Mouse (Mus musculus) MEL (cell line): ENCODE results near the gene Prelid3b. TPM values are rescaled to one million over a fixed set of nuclear protein-coding genes. Genes with fewer than 3 reads are reported as not detected.

Experiments used
- DNase-seq: peaks from one replicate; pipeline ENCODE4 v3.0.0; 2011; ENCODE audit warnings: low read depth, low spot score
- H3K27ac ChIP-seq: 2 replicates; pipeline ENCODE4 v1.5.1; 2012; ENCODE audit warnings: low read depth, mild to moderate bottlenecking, control low read depth, low read length, moderate library complexity; ENCODE audit not compliant: control insufficient read depth
- H3K27me3 ChIP-seq, 2 experiments: fragments of 150-350 bp in 1 of 2; sonication (generic) in 1 of 2; 2 replicates each; pipeline ENCODE4 v1.6.1; 2012; ENCODE audit warnings: low read length in 2 of 2, mild to moderate bottlenecking in 2 of 2, improper control_type of control experiment in 1 of 2, moderate library complexity in 1 of 2; ENCODE audit not compliant: insufficient read depth in 2 of 2, control insufficient read depth in 1 of 2
- H3K36me3 ChIP-seq, 2 experiments: 2 replicates each; pipeline ENCODE4 v1.6.1; 2012 to 2014; ENCODE audit warnings: low read length in 2 of 2, improper control_type of control experiment in 1 of 2, inconsistent platforms in 1 of 2, mild to moderate bottlenecking in 1 of 2; ENCODE audit not compliant: insufficient read depth in 2 of 2, control insufficient read depth in 1 of 2
- H3K4me1 ChIP-seq, 2 experiments: fragments of 150-350 bp in 1 of 2; sonication (generic) in 1 of 2; 2 replicates each; pipeline ENCODE4 v1.6.1; 2012; ENCODE audit warnings: low read length in 2 of 2, improper control_type of control experiment in 1 of 2, mild to moderate bottlenecking in 1 of 2; ENCODE audit not compliant: insufficient read depth in 2 of 2, control insufficient read depth in 1 of 2
- H3K4me3 ChIP-seq, 2 experiments: fragments of 150-350 bp in 1 of 2; sonication (generic) in 1 of 2; 2 replicates each; pipeline ENCODE4 v1.5.1; 2012; ENCODE audit warnings: low read depth in 2 of 2, low read length in 2 of 2, mild to moderate bottlenecking in 2 of 2, moderate library complexity in 2 of 2, control low read depth in 1 of 2, improper control_type of control experiment in 1 of 2; ENCODE audit not compliant: control insufficient read depth in 1 of 2, insufficient read depth in 1 of 2
- H3K79me2 ChIP-seq: 2 replicates; pipeline ENCODE4 v1.6.1; 2012; ENCODE audit warnings: mild to moderate bottlenecking, low read length, moderate library complexity; ENCODE audit not compliant: control insufficient read depth, poor library complexity, insufficient read depth
- H3K9ac ChIP-seq: 2 replicates; pipeline ENCODE4 v1.6.1; 2012; ENCODE audit warnings: low read depth, mild to moderate bottlenecking, control low read depth, low read length, moderate library complexity; ENCODE audit not compliant: control insufficient read depth, poor library complexity, severe bottlenecking
- H3K9me3 ChIP-seq: fragments of 150-350 bp; sonication (generic); replicated peaks from 2 replicates; pipeline ENCODE4 v1.6.1; 2012; ENCODE audit warnings: mild to moderate bottlenecking, low read length, improper control_type of control experiment, moderate library complexity; ENCODE audit not compliant: insufficient read depth
- BHLHE40 ChIP-seq: IDR thresholded peaks from 2 replicates; pipeline ENCODE4 v1.6.1; 2012; ENCODE audit warnings: low read depth, mild to moderate bottlenecking, inconsistent platforms, low read length, improper control_type of control experiment, borderline replicate concordance
- CHD2 ChIP-seq: IDR thresholded peaks from 2 replicates; pipeline ENCODE4 v1.6.1; 2011; ENCODE audit warnings: low read length, improper control_type of control experiment
- CTCF ChIP-seq, 3 experiments: IDR thresholded peaks in 2 of 3; conservative IDR thresholded peaks in 1 of 3; 2 replicates each; pipeline ENCODE4 v1.5.1; 2011 to 2012; ENCODE audit warnings: low read length in 3 of 3, low read depth in 2 of 3, mild to moderate bottlenecking in 2 of 3, improper control_type of control experiment in 1 of 3, inconsistent platforms in 1 of 3, mixed read lengths in 1 of 3, moderate library complexity in 1 of 3; ENCODE audit not compliant: control insufficient read depth in 1 of 3, insufficient read depth in 1 of 3, poor library complexity in 1 of 3, severe bottlenecking in 1 of 3
- E2F4 ChIP-seq: IDR thresholded peaks from 2 replicates; pipeline ENCODE4 v1.6.1; 2011; ENCODE audit warnings: low read depth, low read length, improper control_type of control experiment, borderline replicate concordance
- EP300 ChIP-seq, 2 experiments: IDR thresholded peaks; 2 replicates each; pipeline ENCODE4 v1.6.1; 2011; ENCODE audit warnings: improper control_type of control experiment in 2 of 2, low read length in 2 of 2, low read depth in 1 of 2, mild to moderate bottlenecking in 1 of 2
- ETS1 ChIP-seq: IDR thresholded peaks from 2 replicates; pipeline ENCODE4 v1.6.1; 2012; ENCODE audit warnings: low read depth, mild to moderate bottlenecking, inconsistent platforms, low read length, improper control_type of control experiment, moderate library complexity
- GATA1 ChIP-seq: IDR thresholded peaks from 2 replicates; pipeline ENCODE4 v1.6.1; 2011; ENCODE audit warnings: low read depth, low read length, improper control_type of control experiment
- HCFC1 ChIP-seq: IDR thresholded peaks from 2 replicates; pipeline ENCODE4 v1.6.1; 2012; ENCODE audit warnings: low read depth, mild to moderate bottlenecking, inconsistent platforms, low read length, improper control_type of control experiment, moderate library complexity
- JUND ChIP-seq: IDR thresholded peaks from 2 replicates; pipeline ENCODE4 v1.6.1; 2011; ENCODE audit warnings: low read depth, mild to moderate bottlenecking, improper control_type of control experiment, low read length
- MAFK ChIP-seq: IDR thresholded peaks from 2 replicates; pipeline ENCODE4 v1.6.1; 2011; ENCODE audit warnings: low read depth, mild to moderate bottlenecking, low read length, improper control_type of control experiment, borderline replicate concordance
- MAZ ChIP-seq: IDR thresholded peaks from 2 replicates; pipeline ENCODE4 v1.6.1; 2012; ENCODE audit warnings: low read depth, mild to moderate bottlenecking, inconsistent platforms, low read length, improper control_type of control experiment
- MEF2A ChIP-seq: IDR thresholded peaks from 2 replicates; pipeline ENCODE4 v1.6.1; 2014; ENCODE audit warnings: low read depth, mild to moderate bottlenecking, inconsistent platforms, low read length, improper control_type of control experiment; ENCODE audit not compliant: poor library complexity, insufficient replicate concordance, severe bottlenecking; ENCODE audit errors: extremely low read depth
- MYB ChIP-seq: IDR thresholded peaks from 2 replicates; pipeline ENCODE4 v1.6.1; 2011; ENCODE audit warnings: mild to moderate bottlenecking, low read depth, low read length, improper control_type of control experiment
- MYC ChIP-seq: IDR thresholded peaks from 2 replicates; pipeline ENCODE4 v1.6.1; 2011; ENCODE audit warnings: low read depth, mild to moderate bottlenecking, low read length, improper control_type of control experiment, moderate library complexity
- NELFE ChIP-seq: IDR thresholded peaks from 2 replicates; pipeline ENCODE4 v1.6.1; 2011; ENCODE audit warnings: low read depth, low read length, improper control_type of control experiment
- POLR2A ChIP-seq, 2 experiments: IDR thresholded peaks; 2 replicates each; pipeline ENCODE4 v1.6.1; 2011 to 2012; ENCODE audit warnings: low read length in 2 of 2, mild to moderate bottlenecking in 2 of 2, control low read depth in 1 of 2, improper control_type of control experiment in 1 of 2, low read depth in 1 of 2, moderate library complexity in 1 of 2; ENCODE audit not compliant: control insufficient read depth in 1 of 2, insufficient read depth in 1 of 2, poor library complexity in 1 of 2
- RAD21 ChIP-seq: IDR thresholded peaks from 2 replicates; pipeline ENCODE4 v1.6.1; 2011; ENCODE audit warnings: mild to moderate bottlenecking, low read depth, low read length, improper control_type of control experiment
- SMC3 ChIP-seq: IDR thresholded peaks from 2 replicates; pipeline ENCODE4 v1.6.1; 2011; ENCODE audit warnings: low read depth, low read length, improper control_type of control experiment
- TBP ChIP-seq: IDR thresholded peaks from 2 replicates; pipeline ENCODE4 v1.8.0; 2011; ENCODE audit warnings: low read depth, low read length, improper control_type of control experiment
- USF1 ChIP-seq: IDR thresholded peaks from 2 replicates; pipeline ENCODE4 v1.6.1; 2014; ENCODE audit warnings: low read depth, mild to moderate bottlenecking, inconsistent platforms, low read length, improper control_type of control experiment, moderate library complexity
- USF2 ChIP-seq, 2 experiments: IDR thresholded peaks; 2 replicates each; pipeline ENCODE4 v1.6.1; 2011 to 2012; ENCODE audit warnings: improper control_type of control experiment in 2 of 2, low read length in 2 of 2, borderline replicate concordance in 1 of 2, inconsistent platforms in 1 of 2, low read depth in 1 of 2, mild to moderate bottlenecking in 1 of 2; ENCODE audit not compliant: insufficient read depth in 1 of 2
- ZC3H11A ChIP-seq: IDR thresholded peaks from 2 replicates; pipeline ENCODE4 v1.6.1; 2012; ENCODE audit warnings: low read depth, mild to moderate bottlenecking, inconsistent platforms, low read length, improper control_type of control experiment
- ZMIZ1 ChIP-seq: IDR thresholded peaks from 2 replicates; pipeline ENCODE4 v1.6.1; 2012; ENCODE audit warnings: low read depth, mild to moderate bottlenecking, inconsistent platforms, low read length, improper control_type of control experiment, moderate library complexity
- ZNF384 ChIP-seq: IDR thresholded peaks from 2 replicates; pipeline ENCODE4 v1.6.1; 2012; ENCODE audit warnings: low read depth, mild to moderate bottlenecking, inconsistent platforms, low read length, improper control_type of control experiment
- polyA plus RNA-seq, 2 experiments: library from polyadenylated mRNA; stranded (reverse) in 1 of 2; unstranded in 1 of 2; fragments of >175 nt in 1 of 2; fragments of >200 nt in 1 of 2; gene quantifications; 2 replicates each; pipeline versions ENCODE4 v1.2.1 to v1.2.4; 2012; ENCODE audit warnings: low replicate concordance in 2 of 2, low read depth in 1 of 2; ENCODE audit not compliant: insufficient read length in 2 of 2, insufficient read depth in 1 of 2, missing spikeins in 1 of 2
- total RNA-seq: library from RNA; depleted of rRNA; stranded (reverse); fragments of 300-350 nt; gene quantifications from 2 replicates; pipeline ENCODE4 v1.2.3, GENCODE M21; 2012

Prelid3b gene
- total and polyA plus RNA-seq, 3 experiments: 142 to 210 (median 189) TPM

GRCm38 (mm10) chr2:174463370-174463769 lies 9.5 kb downstream of the Prelid3b start:
- no peaks in the 10 kb centered on the region for H3K27me3 ChIP-seq
- H3K9me3 ChIP-seq: no peaks in the 10 kb centered on the region
- H3K36me3 ChIP-seq: peaks cover 5 to 6% of the 10 kb centered on the region in 2 experiments
- peak overlapping the region; percentile 53 to 73 for H3K4me3 ChIP-seq
- H3K27ac ChIP-seq: peak overlapping the region; percentile 25
- DNase-seq: peak; percentile 30
- H3K9ac ChIP-seq: peak overlapping the region; percentile 67
- peaks cover 2 to 7% of the 10 kb centered on the region in 2 experiments; a peak in 2 of 4 replicates for H3K4me1 ChIP-seq
- TF ChIP-seq MAZ (no peak), MYB (no peak), MYC (no peak), JUND (no peak), MAFK (no peak), USF1 (no peak), ETS1 (no peak), TBP (no peak), ZMIZ1 (no peak), RAD21 (no peak)
- H3K79me2 ChIP-seq: peaks cover 14% of the 10 kb centered on the region

GRCm38 (mm10) chr2:174459365-174459764 lies 13.5 kb downstream of the Prelid3b start:
- Histone ChIP-seq H3K4me3 (no peak overlapping the region), H3K4me1 (peaks cover 2 to 8% of the 10 kb centered on the region in 2 experiments; a peak in 3 of 4 replicates), H3K79me2 (peaks cover 13% of the 10 kb centered on the region), H3K36me3 (peaks cover 5 to 6% of the 10 kb centered on the region in 2 experiments), H3K27ac (no peak overlapping the region), H3K9me3 (no peaks in the 10 kb centered on the region), H3K27me3 (no peaks in the 10 kb centered on the region)
- no peak for DNase-seq
- TF ChIP-seq GATA1: peak; percentile 21; the same call in 1 of the 2 replicates
- no peak for TF ChIP-seq ZNF384
- TF ChIP-seq EP300 (IDR thresholded peaks at IDR 0.05; ENCODE audit: low read depth in 1 of 2, low read length in 2 of 2): 0 out of 4 replicates have a peak, but pooled peaks of 1 of the 2 experiments have one; percentile 6
- TF ChIP-seq NELFE: 0 out of 2 replicates have a peak, but pooled peaks have one; percentile 13
- TF ChIP-seq, all 39 proteins: peak for 3
- no peak overlapping the region for H3K9ac ChIP-seq

GRCm38 (mm10) chr2:174453681-174454080 lies 19.2 kb downstream of the Prelid3b start:
- Histone ChIP-seq H3K36me3 (peaks cover 0 to 18% of the 10 kb centered on the region in 2 experiments; a peak in 2 of 4 replicates), H3K4me3 (peak overlapping the region; percentile 34 to 54), H3K9ac (peak overlapping the region; percentile 53), H3K27ac (peak overlapping the region; percentile 82), H3K79me2 (no peaks in the 10 kb centered on the region), H3K9me3 (no peaks in the 10 kb centered on the region), H3K4me1 (peaks cover 11 to 33% of the 10 kb centered on the region in 2 experiments), H3K27me3 (no peaks in the 10 kb centered on the region)
- peak; percentile 94 for DNase-seq
- TF ChIP-seq ZNF384 (no peak), JUND (no peak), USF2 (IDR thresholded peaks at IDR 0.05; ENCODE audit: borderline replicate concordance in 1 of 2, insufficient read depth in 1 of 2, low read depth in 1 of 2, low read length in 2 of 2) (no peak), CTCF (IDR thresholded peaks at IDR 0.05 in 2 of 3, conservative IDR thresholded peaks at IDR 0.05 in 1 of 3; ENCODE audit: control insufficient read depth in 1 of 3, insufficient read depth in 1 of 3, low read depth in 2 of 3, low read length in 3 of 3, poor library complexity in 1 of 3, severe bottlenecking in 1 of 3) (peak; percentile 41 to 82 (median 78)), ZC3H11A (peak; percentile 57), CHD2 (peak; percentile 80), ETS1 (peak; percentile 81), MAZ (peak; percentile 63; the same call in 1 of the 2 replicates), E2F4 (no peak), USF1 (no peak), TBP (peak; percentile 78), EP300 (IDR thresholded peaks at IDR 0.05; ENCODE audit: low read depth in 1 of 2, low read length in 2 of 2) (peak; percentile 90 to 95), SMC3 (peak; percentile 84), HCFC1 (peak; percentile 77), BHLHE40 (0 out of 2 replicates have a peak, but pooled peaks have one; percentile 65), RAD21 (peak; percentile 62), MEF2A (no peak), POLR2A (IDR thresholded peaks at IDR 0.05; ENCODE audit: control insufficient read depth in 1 of 2, insufficient read depth in 1 of 2, low read depth in 1 of 2, low read length in 2 of 2, poor library complexity in 1 of 2) (peak in 1 of 2 experiments; percentile 46; a peak in 1 of 4 replicates)
